Mouse (Mus musculus): ENCODE measurements at regions not wholly inside any gene's neighbourhood (a gene's known extent, or its start where the extent isn't known, plus 50 kb on each side); places are given as distances from the start of the nearest gene placed in this dataset.

DNA sequence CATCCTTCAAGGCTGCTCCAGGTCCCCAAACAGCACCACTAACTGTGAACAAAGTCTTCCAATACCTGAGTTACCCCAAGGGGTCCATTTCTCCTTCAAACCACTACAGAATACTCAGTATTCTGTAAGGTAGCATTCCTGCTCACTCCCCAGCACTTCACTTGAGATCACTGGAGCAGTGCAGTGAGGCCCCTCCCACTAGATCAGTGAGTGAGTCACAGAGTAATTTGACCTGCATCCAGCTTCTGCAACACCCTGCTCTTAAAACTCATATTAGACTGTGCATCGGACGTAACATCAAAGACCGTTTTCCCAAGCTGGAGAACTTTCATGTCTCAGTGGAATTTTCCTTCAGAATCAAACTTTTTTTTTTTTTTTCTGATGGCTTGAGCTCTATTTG, 461.4 kb downstream of the Insc start:
- WGBS, result 72% methylated on average over 3 of the region's 3 CpGs
- TF ChIP-seq CTCF (IDR thresholded peaks at IDR 0.05; ENCODE audit: borderline replicate concordance, insufficient read depth, low read depth, low read length) (no peak), POLR2A (IDR thresholded peaks at IDR 0.05; ENCODE audit: borderline replicate concordance, insufficient read depth, low read length) (no peak)
- Histone ChIP-seq H3K27ac (ENCODE audit: insufficient read depth, low read length) (no peak overlapping the region), H3K27me3 (ENCODE audit: control insufficient read depth, insufficient read depth, low read length) (no peaks in the 10 kb centered on the region), H3K4me1 (ENCODE audit: control insufficient read depth, insufficient read depth, low read length) (no peaks in the 10 kb centered on the region), H3K4me3 (replicated peaks; ENCODE audit: insufficient read depth, low read depth, low read length) (no peak overlapping the region)
- DNase-seq, result no peak

DNA sequence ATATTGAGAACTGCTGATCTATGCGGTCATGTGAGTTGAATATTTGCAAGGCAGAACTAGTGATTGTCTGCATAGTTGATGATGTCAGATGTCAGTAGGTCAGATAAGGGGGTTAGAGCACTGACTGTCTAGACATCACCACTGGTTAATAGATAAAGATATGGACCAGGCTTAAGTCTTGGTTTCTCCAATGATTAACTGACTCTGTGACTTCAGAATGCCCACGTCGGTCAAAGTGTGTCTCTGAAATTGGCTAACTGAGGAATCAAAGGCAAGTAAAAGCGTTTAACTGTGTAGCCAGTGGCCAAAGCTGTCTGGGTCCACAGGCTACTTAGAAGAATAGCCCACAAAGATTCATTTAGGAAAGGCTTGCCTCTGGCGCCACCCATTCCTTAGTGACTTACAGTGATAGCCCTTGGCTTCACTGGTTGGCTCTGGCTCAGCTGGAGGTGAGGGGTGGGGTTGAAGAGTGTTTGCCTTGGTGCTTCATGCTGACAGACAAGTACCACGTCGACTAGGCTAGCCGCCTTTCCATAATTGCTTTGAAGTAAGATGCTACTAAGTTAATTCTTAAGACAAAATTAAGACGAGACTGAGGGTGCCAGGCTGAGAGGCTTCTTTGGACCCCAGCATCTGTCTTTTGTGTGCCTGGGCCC, 463.1 kb downstream of the Insc start:
- no peaks in the 10 kb centered on the region for H3K4me1 ChIP-seq (ENCODE audit: control insufficient read depth, insufficient read depth, low read length)
- no peak overlapping the region for H3K4me3 ChIP-seq (replicated peaks; ENCODE audit: insufficient read depth, low read depth, low read length)
- no peaks in the 10 kb centered on the region for H3K27me3 ChIP-seq (ENCODE audit: control insufficient read depth, insufficient read depth, low read length)
- no peak for DNase-seq
- 73% methylated on average over 9 of the region's 9 CpGs for WGBS
- TF ChIP-seq CTCF (IDR thresholded peaks at IDR 0.05; ENCODE audit: borderline replicate concordance, insufficient read depth, low read depth, low read length), result no peak
- no peak for TF ChIP-seq POLR2A (IDR thresholded peaks at IDR 0.05; ENCODE audit: borderline replicate concordance, insufficient read depth, low read length)
- no peak overlapping the region for H3K27ac ChIP-seq (ENCODE audit: insufficient read depth, low read length)

DNA sequence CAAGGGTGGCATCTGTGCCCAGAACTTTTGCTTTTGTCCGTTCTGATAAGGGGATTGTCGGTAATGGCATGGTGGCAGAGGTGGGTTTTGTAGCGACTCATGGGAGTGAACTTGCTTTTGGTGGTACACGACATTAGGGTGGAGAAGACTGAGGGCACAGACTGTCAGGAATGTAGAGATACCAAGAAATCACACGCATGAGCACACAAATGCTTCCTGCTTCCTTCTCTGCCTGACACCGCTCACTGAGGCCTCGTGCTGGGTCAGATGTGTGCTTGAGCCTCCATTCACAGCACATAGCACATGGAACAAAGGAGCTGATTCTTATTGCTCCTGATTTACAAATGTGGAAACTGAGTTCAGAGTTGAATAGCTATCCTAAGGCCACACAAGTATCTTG, 465.3 kb downstream of the Insc start:
- no peak overlapping the region for H3K4me3 ChIP-seq (replicated peaks; ENCODE audit: insufficient read depth, low read depth, low read length)
- TF ChIP-seq POLR2A (IDR thresholded peaks at IDR 0.05; ENCODE audit: borderline replicate concordance, insufficient read depth, low read length) (no peak), CTCF (IDR thresholded peaks at IDR 0.05; ENCODE audit: borderline replicate concordance, insufficient read depth, low read depth, low read length) (no peak)
- no peaks in the 10 kb centered on the region for H3K27me3 ChIP-seq (ENCODE audit: control insufficient read depth, insufficient read depth, low read length)
- DNase-seq, result no peak
- no peaks in the 10 kb centered on the region for H3K4me1 ChIP-seq (ENCODE audit: control insufficient read depth, insufficient read depth, low read length)
- 44% methylated on average over 7 of the region's 7 CpGs for WGBS
- no peak overlapping the region for H3K27ac ChIP-seq (ENCODE audit: insufficient read depth, low read length)

DNA sequence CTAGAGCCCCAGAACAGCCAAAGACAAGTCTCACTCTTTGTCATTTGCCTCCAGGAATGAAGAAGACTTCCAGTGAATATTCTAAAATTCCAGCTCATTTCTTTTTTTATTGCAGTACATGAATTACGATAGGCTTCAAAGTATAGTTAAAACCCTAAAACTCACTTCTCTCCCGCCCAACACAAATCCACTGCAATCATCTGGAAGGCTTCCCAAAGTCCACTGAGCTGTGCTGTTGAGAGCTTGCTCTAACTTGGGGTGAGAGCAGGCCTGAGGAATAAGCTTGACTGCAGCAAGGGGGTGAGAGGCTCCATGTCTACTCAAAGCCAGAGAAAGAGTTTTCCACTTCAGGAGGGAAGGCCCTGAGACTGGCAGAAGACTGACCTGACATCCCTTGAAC, 466.5 kb downstream of the Insc start:
- DNase-seq, result no peak
- TF ChIP-seq POLR2A (IDR thresholded peaks at IDR 0.05; ENCODE audit: borderline replicate concordance, insufficient read depth, low read length), result no peak
- TF ChIP-seq CTCF (IDR thresholded peaks at IDR 0.05; ENCODE audit: borderline replicate concordance, insufficient read depth, low read depth, low read length), result no peak
- Histone ChIP-seq H3K27me3 (ENCODE audit: control insufficient read depth, insufficient read depth, low read length) (no peaks in the 10 kb centered on the region), H3K27ac (ENCODE audit: insufficient read depth, low read length) (no peak overlapping the region), H3K4me3 (replicated peaks; ENCODE audit: insufficient read depth, low read depth, low read length) (no peak overlapping the region), H3K4me1 (ENCODE audit: control insufficient read depth, insufficient read depth, low read length) (no peaks in the 10 kb centered on the region)
- 86% methylated on average over 2 of the region's 2 CpGs for WGBS

DNA sequence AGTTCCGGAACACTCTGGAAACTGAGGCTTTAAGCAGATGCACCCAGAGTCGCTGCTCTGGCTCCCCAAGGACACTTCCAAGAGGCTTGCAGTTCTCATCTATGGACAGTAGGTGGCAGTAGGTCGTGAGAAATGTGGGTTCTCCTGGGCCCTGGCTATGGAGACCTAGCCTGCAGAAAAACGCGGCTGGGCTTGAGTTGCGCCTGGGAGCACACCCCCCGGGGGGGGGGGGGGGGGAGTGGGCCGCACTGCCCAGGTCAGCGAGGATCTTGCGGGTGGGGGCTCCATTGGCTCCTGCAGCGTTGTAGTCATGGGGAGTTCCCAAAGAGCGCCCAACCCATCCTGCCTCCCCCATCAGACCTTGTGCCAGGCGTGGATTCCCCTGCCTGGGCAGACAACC, 473.3 kb downstream of the Insc start:
- WGBS, result 4% methylated on average over 13 of the region's 13 CpGs
- peak; percentile 65 to 74 for DNase-seq
- H3K4me1 ChIP-seq (ENCODE audit: control insufficient read depth, insufficient read depth, low read length), result no peaks in the 10 kb centered on the region
- H3K27me3 ChIP-seq (ENCODE audit: control insufficient read depth, insufficient read depth, low read length), result no peaks in the 10 kb centered on the region
- TF ChIP-seq POLR2A (IDR thresholded peaks at IDR 0.05; ENCODE audit: borderline replicate concordance, insufficient read depth, low read length), result no peak
- TF ChIP-seq CTCF (IDR thresholded peaks at IDR 0.05; ENCODE audit: borderline replicate concordance, insufficient read depth, low read depth, low read length), result peak; percentile 90
- H3K27ac ChIP-seq (ENCODE audit: insufficient read depth, low read length), result no peak overlapping the region
- peak overlapping the region; percentile 1 for H3K4me3 ChIP-seq (replicated peaks; ENCODE audit: insufficient read depth, low read depth, low read length)

DNA sequence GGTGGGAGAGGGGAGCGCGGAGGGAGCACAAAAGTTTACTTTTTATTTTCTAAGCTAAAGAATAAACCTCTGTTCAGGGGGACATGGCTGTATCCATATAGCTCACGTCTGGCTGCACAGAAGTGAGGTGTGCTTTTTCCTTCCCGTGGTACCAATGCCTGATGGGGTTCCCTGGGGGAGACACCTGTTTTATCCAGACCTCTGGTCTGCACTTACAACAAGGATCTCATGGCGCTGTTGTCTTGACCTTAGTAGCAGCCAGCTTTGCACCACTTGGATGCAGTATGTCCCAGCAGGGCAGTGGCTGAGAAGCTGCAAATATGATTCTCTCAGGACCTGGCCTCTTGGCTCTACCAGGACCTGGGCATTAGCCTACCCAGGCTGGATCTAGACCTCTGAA, 473.8 kb downstream of the Insc start:
- H3K4me1 ChIP-seq (ENCODE audit: control insufficient read depth, insufficient read depth, low read length), result no peaks in the 10 kb centered on the region
- DNase-seq, result peak in 1 of 2 experiments; percentile 13
- peak overlapping the region; percentile 1 for H3K4me3 ChIP-seq (replicated peaks; ENCODE audit: insufficient read depth, low read depth, low read length)
- H3K27me3 ChIP-seq (ENCODE audit: control insufficient read depth, insufficient read depth, low read length), result no peaks in the 10 kb centered on the region
- H3K27ac ChIP-seq (ENCODE audit: insufficient read depth, low read length), result no peak overlapping the region
- TF ChIP-seq CTCF (IDR thresholded peaks at IDR 0.05; ENCODE audit: borderline replicate concordance, insufficient read depth, low read depth, low read length) (no peak), POLR2A (IDR thresholded peaks at IDR 0.05; ENCODE audit: borderline replicate concordance, insufficient read depth, low read length) (no peak)
- WGBS, result 19% methylated on average over 5 of the region's 5 CpGs

DNA sequence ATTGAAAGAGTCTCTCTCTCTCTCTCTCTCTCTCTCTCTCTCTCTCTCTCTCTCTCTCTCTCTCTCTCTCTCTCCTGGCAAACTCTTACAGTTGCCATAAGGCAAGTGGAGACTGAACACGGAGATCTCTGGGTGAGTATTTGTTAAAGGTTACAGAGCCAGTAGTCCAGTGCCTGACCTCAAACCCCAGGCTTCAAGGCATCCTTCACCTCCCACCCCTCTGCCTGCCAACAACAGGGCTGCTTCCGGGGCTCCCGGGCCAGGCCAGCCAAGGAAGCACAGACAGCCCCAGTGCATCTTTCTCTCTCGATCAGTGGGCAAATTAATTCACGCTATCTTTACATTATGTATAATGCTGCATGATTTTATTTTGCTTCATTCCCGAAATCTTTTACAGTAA, 474.2 kb downstream of the Insc start:
- TF ChIP-seq POLR2A (IDR thresholded peaks at IDR 0.05; ENCODE audit: borderline replicate concordance, insufficient read depth, low read length) (no peak), CTCF (IDR thresholded peaks at IDR 0.05; ENCODE audit: borderline replicate concordance, insufficient read depth, low read depth, low read length) (no peak)
- WGBS, result 47% methylated on average over 6 of the region's 6 CpGs
- no peak overlapping the region for H3K27ac ChIP-seq (ENCODE audit: insufficient read depth, low read length)

DNA sequence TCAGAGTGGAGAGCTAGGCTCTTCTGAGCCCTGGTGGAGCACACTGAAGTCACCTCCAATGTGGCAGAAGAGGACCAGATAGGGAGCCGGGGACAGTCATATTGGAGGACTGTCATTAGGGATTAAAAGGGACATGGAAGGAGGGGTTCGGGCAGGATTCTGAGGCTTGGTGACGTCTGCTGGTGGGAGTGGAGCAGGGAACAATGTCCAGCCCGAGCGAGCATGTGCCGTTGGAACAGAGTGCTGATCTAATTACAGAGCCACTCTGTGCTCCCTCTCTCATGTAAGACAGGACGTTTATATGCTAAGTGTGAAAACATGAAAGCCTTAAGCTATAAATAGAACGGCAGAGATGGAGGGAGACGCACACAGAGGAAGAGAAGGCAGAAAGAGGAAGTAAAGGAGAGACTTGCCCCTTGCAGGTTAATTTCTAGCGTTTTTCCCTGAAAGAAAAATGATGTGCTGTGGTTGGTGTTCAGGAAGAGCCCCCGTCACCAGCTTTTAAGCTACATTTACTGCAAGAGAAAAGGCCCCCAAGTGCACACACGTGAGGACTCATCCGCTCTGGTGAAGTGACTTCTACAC, 475.2 kb downstream of the Insc start:
- DNase-seq, result no peak
- no peak for TF ChIP-seq CTCF (IDR thresholded peaks at IDR 0.05; ENCODE audit: borderline replicate concordance, insufficient read depth, low read depth, low read length)
- no peak for TF ChIP-seq POLR2A (IDR thresholded peaks at IDR 0.05; ENCODE audit: borderline replicate concordance, insufficient read depth, low read length)
- Histone ChIP-seq H3K27me3 (ENCODE audit: control insufficient read depth, insufficient read depth, low read length) (no peaks in the 10 kb centered on the region), H3K4me1 (ENCODE audit: control insufficient read depth, insufficient read depth, low read length) (no peaks in the 10 kb centered on the region), H3K4me3 (replicated peaks; ENCODE audit: insufficient read depth, low read depth, low read length) (no peak overlapping the region), H3K27ac (ENCODE audit: insufficient read depth, low read length) (no peak overlapping the region)
- 51% methylated on average over 13 of the region's 13 CpGs for WGBS

More for the DNA sequence above, 474.2 kb downstream of the Insc start:
- Histone ChIP-seq H3K4me3 (replicated peaks; ENCODE audit: insufficient read depth, low read depth, low read length) (no peak overlapping the region), H3K4me1 (ENCODE audit: control insufficient read depth, insufficient read depth, low read length) (no peaks in the 10 kb centered on the region), H3K27me3 (ENCODE audit: control insufficient read depth, insufficient read depth, low read length) (no peaks in the 10 kb centered on the region)
- no peak for DNase-seq

Data from cerebellum, adult 2 months (tissue).